Mouse (Mus musculus): ENCODE measurements at regions not wholly inside any gene's neighbourhood (a gene's known extent, or its start where the extent isn't known, plus 50 kb on each side); places are given as distances from the start of the nearest gene placed in this dataset.

- no peaks in the 10 kb centered on the region for H3K36me3 ChIP-seq (ENCODE audit: control insufficient read depth, insufficient read depth, low read length, poor library complexity, severe bottlenecking)
Measured at GRCm38 (mm10) chr3:41162514-41162913, 79.7 kb upstream of the Pgrmc2 start.

GRCm38 (mm10) chr3:41160648-41161047 is 77.8 kb upstream of the Pgrmc2 start:
- Histone ChIP-seq H3K4me1 (ENCODE audit: control insufficient read depth, insufficient read depth, low read length) (no peaks in the 10 kb centered on the region), H3K4me3 (ENCODE audit: low read depth, low read length) (no peak overlapping the region), H3K9me3 (replicated peaks; ENCODE audit: control insufficient read depth, insufficient read depth, low read length, poor library complexity, severe bottlenecking) (no peaks in the 10 kb centered on the region), H3K27ac (ENCODE audit: insufficient read depth, low read length) (no peak overlapping the region), H3K9ac (ENCODE audit: low read depth, poor library complexity, severe bottlenecking) (no peak overlapping the region), H3K27me3 (ENCODE audit: control insufficient read depth, insufficient read depth, low read length, poor library complexity, severe bottlenecking) (no peaks in the 10 kb centered on the region), H3K36me3 (ENCODE audit: control insufficient read depth, insufficient read depth, low read length, poor library complexity, severe bottlenecking) (no peaks in the 10 kb centered on the region)
- TF ChIP-seq EP300 (IDR thresholded peaks at IDR 0.05; ENCODE audit: insufficient read depth, low read depth, low read length) = no peak
- TF ChIP-seq POLR2A (IDR thresholded peaks at IDR 0.05; ENCODE audit: insufficient read depth, low read length) = no peak
- peak; percentile 19 for TF ChIP-seq CTCF (IDR thresholded peaks at IDR 0.05; ENCODE audit: low read depth, low read length)

More at GRCm38 (mm10) chr3:41162514-41162913, 79.7 kb upstream of the Pgrmc2 start:
- H3K4me1 ChIP-seq (ENCODE audit: control insufficient read depth, insufficient read depth, low read length) = no peaks in the 10 kb centered on the region
- H3K27me3 ChIP-seq (ENCODE audit: control insufficient read depth, insufficient read depth, low read length, poor library complexity, severe bottlenecking) = no peaks in the 10 kb centered on the region
- TF ChIP-seq POLR2A (IDR thresholded peaks at IDR 0.05; ENCODE audit: insufficient read depth, low read length) (no peak), EP300 (IDR thresholded peaks at IDR 0.05; ENCODE audit: insufficient read depth, low read depth, low read length) (no peak)
- no peak overlapping the region for H3K27ac ChIP-seq (ENCODE audit: insufficient read depth, low read length)
- no peak overlapping the region for H3K9ac ChIP-seq (ENCODE audit: low read depth, poor library complexity, severe bottlenecking)
- H3K4me3 ChIP-seq (ENCODE audit: low read depth, low read length) = no peak overlapping the region
- H3K9me3 ChIP-seq (replicated peaks; ENCODE audit: control insufficient read depth, insufficient read depth, low read length, poor library complexity, severe bottlenecking) = no peaks in the 10 kb centered on the region

- Histone ChIP-seq H3K9ac (ENCODE audit: low read depth, poor library complexity, severe bottlenecking) (no peak overlapping the region), H3K9me3 (replicated peaks; ENCODE audit: control insufficient read depth, insufficient read depth, low read length, poor library complexity, severe bottlenecking) (no peaks in the 10 kb centered on the region), H3K27me3 (ENCODE audit: control insufficient read depth, insufficient read depth, low read length, poor library complexity, severe bottlenecking) (no peaks in the 10 kb centered on the region), H3K36me3 (ENCODE audit: control insufficient read depth, insufficient read depth, low read length, poor library complexity, severe bottlenecking) (no peaks in the 10 kb centered on the region), H3K4me1 (ENCODE audit: control insufficient read depth, insufficient read depth, low read length) (no peaks in the 10 kb centered on the region), H3K27ac (ENCODE audit: insufficient read depth, low read length) (no peak overlapping the region), H3K4me3 (ENCODE audit: low read depth, low read length) (no peak overlapping the region)
- no peak for TF ChIP-seq POLR2A (IDR thresholded peaks at IDR 0.05; ENCODE audit: insufficient read depth, low read length)
- TF ChIP-seq EP300 (IDR thresholded peaks at IDR 0.05; ENCODE audit: insufficient read depth, low read depth, low read length) = no peak
- TF ChIP-seq CTCF (IDR thresholded peaks at IDR 0.05; ENCODE audit: low read depth, low read length) = no peak
Measured at GRCm38 (mm10) chr3:41158314-41158973, 75.6 kb upstream of the Pgrmc2 start.

- H3K9me3 ChIP-seq (replicated peaks; ENCODE audit: control insufficient read depth, insufficient read depth, low read length, poor library complexity, severe bottlenecking) = no peaks in the 10 kb centered on the region
- no peak overlapping the region for H3K9ac ChIP-seq (ENCODE audit: low read depth, poor library complexity, severe bottlenecking)
- no peak overlapping the region for H3K27ac ChIP-seq (ENCODE audit: insufficient read depth, low read length)
- TF ChIP-seq POLR2A (IDR thresholded peaks at IDR 0.05; ENCODE audit: insufficient read depth, low read length) (no peak), CTCF (IDR thresholded peaks at IDR 0.05; ENCODE audit: low read depth, low read length) (no peak), EP300 (IDR thresholded peaks at IDR 0.05; ENCODE audit: insufficient read depth, low read depth, low read length) (no peak)
- no peaks in the 10 kb centered on the region for H3K36me3 ChIP-seq (ENCODE audit: control insufficient read depth, insufficient read depth, low read length, poor library complexity, severe bottlenecking)
- no peaks in the 10 kb centered on the region for H3K27me3 ChIP-seq (ENCODE audit: control insufficient read depth, insufficient read depth, low read length, poor library complexity, severe bottlenecking)
- no peaks in the 10 kb centered on the region for H3K4me1 ChIP-seq (ENCODE audit: control insufficient read depth, insufficient read depth, low read length)
- H3K4me3 ChIP-seq (ENCODE audit: low read depth, low read length) = no peak overlapping the region
Measured at GRCm38 (mm10) chr3:41157428-41157827, 74.6 kb upstream of the Pgrmc2 start.

- Histone ChIP-seq H3K9ac (ENCODE audit: low read depth, poor library complexity, severe bottlenecking) (no peak overlapping the region), H3K4me1 (ENCODE audit: control insufficient read depth, insufficient read depth, low read length) (no peaks in the 10 kb centered on the region), H3K9me3 (replicated peaks; ENCODE audit: control insufficient read depth, insufficient read depth, low read length, poor library complexity, severe bottlenecking) (no peaks in the 10 kb centered on the region), H3K27me3 (ENCODE audit: control insufficient read depth, insufficient read depth, low read length, poor library complexity, severe bottlenecking) (no peaks in the 10 kb centered on the region), H3K4me3 (ENCODE audit: low read depth, low read length) (no peak overlapping the region), H3K36me3 (ENCODE audit: control insufficient read depth, insufficient read depth, low read length, poor library complexity, severe bottlenecking) (no peaks in the 10 kb centered on the region), H3K27ac (ENCODE audit: insufficient read depth, low read length) (no peak overlapping the region)
- TF ChIP-seq EP300 (IDR thresholded peaks at IDR 0.05; ENCODE audit: insufficient read depth, low read depth, low read length) = no peak
- TF ChIP-seq POLR2A (IDR thresholded peaks at IDR 0.05; ENCODE audit: insufficient read depth, low read length) = no peak
- TF ChIP-seq CTCF (IDR thresholded peaks at IDR 0.05; ENCODE audit: low read depth, low read length) = no peak
Measured at GRCm38 (mm10) chr3:41156562-41156961, 73.7 kb upstream of the Pgrmc2 start.

- Histone ChIP-seq H3K4me3 (ENCODE audit: low read depth, low read length) (no peak overlapping the region), H3K36me3 (ENCODE audit: control insufficient read depth, insufficient read depth, low read length, poor library complexity, severe bottlenecking) (no peaks in the 10 kb centered on the region), H3K9ac (ENCODE audit: low read depth, poor library complexity, severe bottlenecking) (no peak overlapping the region), H3K4me1 (ENCODE audit: control insufficient read depth, insufficient read depth, low read length) (no peaks in the 10 kb centered on the region), H3K9me3 (replicated peaks; ENCODE audit: control insufficient read depth, insufficient read depth, low read length, poor library complexity, severe bottlenecking) (no peaks in the 10 kb centered on the region), H3K27me3 (ENCODE audit: control insufficient read depth, insufficient read depth, low read length, poor library complexity, severe bottlenecking) (no peaks in the 10 kb centered on the region), H3K27ac (ENCODE audit: insufficient read depth, low read length) (no peak overlapping the region)
- TF ChIP-seq EP300 (IDR thresholded peaks at IDR 0.05; ENCODE audit: insufficient read depth, low read depth, low read length) (no peak), CTCF (IDR thresholded peaks at IDR 0.05; ENCODE audit: low read depth, low read length) (no peak), POLR2A (IDR thresholded peaks at IDR 0.05; ENCODE audit: insufficient read depth, low read length) (no peak)
Measured at GRCm38 (mm10) chr3:41155132-41155760, 72.4 kb upstream of the Pgrmc2 start.
